Mouse (Mus musculus) heart, postnatal 10 days (tissue): ENCODE measurements around the gene Mpp4. TPM values are rescaled to one million over a fixed set of nuclear protein-coding genes. Genes with fewer than 3 reads are reported as not detected.

ENCODE experiments used
- DNase-seq, 2 experiments: peaks; one replicate each; pipeline ENCODE4 v3.0.0; 2021
- intact Hi-C: fragments of 180-260 bp; cut with DNase I; formaldehyde crosslinking; loops from one replicate; pipeline ENCODE4 v1.15.1; 2025
- total RNA-seq, 2 experiments: library from RNA; stranded (reverse); gene quantifications; 2 replicates each; pipeline ENCODE4 v1.2.3; 2021

Mpp4 gene
- total RNA-seq = under 1 TPM in 1 of 2 experiments, not detected in 1; 0.24 TPM

DNA sequence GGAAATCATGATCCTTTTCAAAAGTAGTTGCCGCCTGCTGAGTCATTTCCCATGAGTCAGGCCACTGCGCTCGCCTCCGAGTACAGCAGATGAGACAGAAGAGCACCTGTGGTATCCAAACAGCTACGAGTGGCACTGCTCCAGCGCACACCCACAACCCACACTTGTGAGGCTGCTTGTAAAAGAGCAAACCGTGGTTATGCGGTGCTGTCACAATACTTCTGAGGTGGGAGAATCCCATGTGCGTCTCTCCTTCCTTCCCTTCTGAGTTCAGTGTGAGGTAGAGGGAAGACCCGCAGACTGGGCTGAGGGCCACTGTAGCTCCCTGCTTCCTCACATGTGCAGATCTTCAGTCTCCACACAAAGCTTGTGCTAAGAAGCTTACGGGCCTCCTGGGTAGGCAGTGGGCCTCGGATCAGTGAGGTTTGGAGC is at the start of gene Mpp4:
Gene Mpp4, minus strand, starts transcription at position 360 of the 432 bp plus-strand sequence.
- intact Hi-C loops = no loop called here

DNA sequence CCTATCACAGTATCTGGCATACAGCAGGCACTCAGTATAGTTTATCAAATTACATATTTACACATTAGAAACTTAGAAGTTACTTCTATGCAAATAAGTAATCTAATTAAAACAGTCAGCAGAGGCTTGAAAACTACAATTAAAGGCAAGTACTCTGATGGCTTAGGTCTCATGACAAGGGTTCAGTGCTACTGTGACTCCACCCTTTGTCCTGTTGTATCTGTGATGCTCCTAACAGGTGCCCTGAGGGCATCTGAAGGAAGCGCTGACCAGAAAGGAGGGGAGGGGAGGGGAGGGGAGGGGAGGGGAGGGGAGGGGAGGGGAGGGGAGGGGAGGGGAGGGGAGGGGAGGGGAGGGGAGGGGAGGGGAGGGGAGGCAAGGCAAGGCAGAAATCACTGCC is 49.8 kb upstream of the Mpp4 start:
- intact Hi-C loops = no loop called here
- DNase-seq = no peak

More for the DNA sequence above, at the start of gene Mpp4:
- DNase-seq = no peak

DNA sequence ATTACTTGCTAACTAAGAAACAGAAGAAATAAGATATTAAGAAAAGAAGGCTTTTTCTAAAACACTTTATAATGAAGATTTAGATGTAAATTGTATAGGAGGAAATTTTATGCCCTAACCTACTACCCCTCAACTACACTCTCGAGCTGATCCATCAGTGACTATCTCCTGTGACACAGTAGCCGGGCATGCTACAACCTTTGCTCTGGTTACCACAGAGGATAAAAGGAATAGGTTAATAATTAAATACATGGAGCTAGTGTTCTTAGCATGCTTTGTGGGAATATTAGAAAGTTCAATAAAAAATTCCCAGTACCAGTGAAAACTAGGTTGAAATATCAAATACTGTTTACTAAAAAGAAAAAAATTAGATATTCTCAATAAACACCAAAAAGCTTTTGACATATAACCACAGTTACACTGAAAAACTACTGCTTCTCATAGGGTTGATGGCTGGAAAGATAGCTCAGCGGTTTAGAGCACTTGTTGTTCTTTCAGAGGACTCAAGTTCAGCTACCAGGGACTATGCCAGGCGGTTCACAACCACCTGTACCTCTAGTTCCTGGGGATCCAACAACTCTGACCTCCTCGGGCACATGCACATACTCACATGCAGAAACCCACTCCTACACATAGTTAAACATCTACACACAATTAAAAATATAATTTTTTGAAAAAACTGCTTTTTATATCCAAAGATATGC is 49.0 kb upstream of the Mpp4 start:
- intact Hi-C loops = no loop called here
- DNase-seq = no peak

DNA sequence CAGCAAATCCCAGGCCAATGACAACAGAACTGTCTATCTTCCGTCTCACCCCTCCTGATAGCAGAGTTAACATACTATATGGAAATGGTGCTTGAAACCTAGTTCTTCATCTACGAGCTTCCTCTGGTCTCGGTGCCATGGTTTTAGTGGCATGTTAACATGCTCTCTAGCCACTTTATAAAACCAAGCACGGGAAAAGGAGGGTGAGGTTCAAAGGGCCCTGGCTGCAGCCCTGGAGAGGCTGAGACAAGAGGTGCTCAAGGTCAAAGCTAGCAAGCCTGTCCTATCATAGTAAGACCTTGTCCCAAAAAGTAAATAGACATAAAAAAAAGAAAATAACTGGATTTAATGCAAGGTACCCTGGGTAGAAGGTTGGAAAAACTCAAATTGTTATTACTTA is 48.5 kb upstream of the Mpp4 start:
- DNase-seq = no peak
- intact Hi-C loops = no loop called here

DNA sequence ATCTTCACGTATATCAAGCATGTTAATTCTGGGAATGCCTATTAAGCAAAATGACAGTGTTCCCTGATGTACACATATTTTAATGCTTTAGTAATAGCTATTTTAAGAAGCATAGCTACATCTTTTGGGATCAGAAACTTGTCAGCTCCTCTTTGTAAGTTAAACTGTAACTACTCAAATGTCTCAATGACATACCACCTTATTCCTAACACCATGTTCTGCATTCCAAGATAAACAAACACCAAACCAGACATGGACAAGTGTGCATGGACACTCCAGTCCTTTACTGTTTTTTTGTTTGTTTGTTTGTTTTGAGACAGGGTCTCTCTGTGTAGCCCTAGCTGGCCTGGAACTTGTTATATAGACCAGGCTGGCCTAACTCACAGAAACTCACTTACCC is 45.1 kb upstream of the Mpp4 start:
- intact Hi-C loops = no loop called here

DNA sequence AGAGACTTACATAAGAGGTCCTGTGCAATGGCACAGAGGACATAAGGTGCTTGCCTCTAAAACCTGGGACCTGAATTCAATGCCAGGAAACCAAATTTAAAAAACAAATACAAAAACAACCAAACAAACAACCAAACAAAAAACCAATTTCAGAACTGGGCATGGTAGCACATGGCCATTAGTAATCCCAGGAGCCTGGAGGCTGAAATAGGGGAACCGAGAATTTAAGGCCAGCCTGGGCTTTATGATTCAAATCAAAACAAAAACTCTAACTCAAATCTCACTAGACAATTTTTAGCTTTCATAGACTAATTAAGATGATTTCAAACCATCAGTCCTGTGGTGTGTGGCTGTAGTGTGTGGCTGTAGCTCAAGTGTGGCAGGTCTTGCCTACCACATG is 41.3 kb upstream of the Mpp4 start:
- DNase-seq = no peak
- intact Hi-C loops = no loop called here

More for the DNA sequence above, 45.1 kb upstream of the Mpp4 start:
- DNase-seq = no peak

DNA sequence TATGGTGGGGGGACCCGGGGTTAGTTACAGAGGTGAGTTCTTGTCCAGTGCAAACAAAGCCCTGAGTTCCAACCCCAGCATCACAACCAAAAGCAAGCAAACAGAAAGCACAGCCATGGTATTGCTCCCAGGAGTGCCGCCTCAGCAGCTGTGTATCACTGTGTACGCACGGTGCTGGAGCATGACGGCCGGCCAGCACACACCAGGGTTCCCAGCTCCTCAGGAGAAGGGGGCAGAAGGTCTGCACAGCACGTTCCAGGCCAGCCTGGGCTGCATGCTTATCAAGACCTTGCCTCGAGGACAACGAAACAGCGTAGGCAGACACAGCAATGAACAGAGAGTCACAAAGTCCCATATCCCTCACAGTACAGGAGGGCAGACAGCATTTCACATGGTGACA is 39.2 kb upstream of the Mpp4 start:
- intact Hi-C loops = no loop called here

DNA sequence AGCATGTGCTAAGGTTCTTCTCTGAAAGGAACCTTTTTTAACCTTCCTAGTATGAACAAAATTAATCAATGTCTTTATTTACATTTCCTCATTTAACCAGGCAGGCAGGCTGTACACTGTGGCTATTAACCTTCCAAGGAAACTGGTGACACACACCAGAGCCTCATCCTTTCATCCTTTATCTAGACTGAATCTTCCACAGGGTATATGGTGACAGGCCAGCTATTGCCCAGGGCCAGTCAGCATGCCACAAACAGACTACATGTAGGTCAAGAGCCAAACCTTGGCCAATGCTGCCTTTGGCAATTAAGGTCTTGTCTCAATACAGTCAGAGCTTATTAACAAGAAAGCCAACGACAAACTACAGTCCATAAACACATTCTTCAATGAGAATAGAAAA is 38.4 kb upstream of the Mpp4 start:
- no peak for DNase-seq
- intact Hi-C loops = no loop called here

More for the DNA sequence above, 39.2 kb upstream of the Mpp4 start:
- no peak for DNase-seq

DNA sequence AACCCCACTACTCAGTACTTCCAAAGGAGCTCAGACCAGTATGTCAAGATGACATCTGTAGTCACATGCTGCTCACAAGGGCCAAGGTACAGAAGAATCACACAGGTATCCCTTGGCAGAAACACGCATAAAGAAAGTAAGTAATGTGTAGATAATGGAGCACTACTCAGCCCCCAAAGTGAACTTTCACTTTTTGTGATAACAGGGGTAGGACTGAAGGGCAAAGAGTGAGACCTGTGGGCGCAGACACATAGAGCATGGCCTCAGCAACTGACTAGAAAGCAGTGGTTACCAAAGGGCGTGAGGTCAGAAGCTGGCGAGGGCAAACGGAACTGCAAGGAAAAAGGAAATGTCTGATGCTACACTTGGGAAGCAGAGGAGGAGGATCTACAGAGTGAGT is 37.8 kb upstream of the Mpp4 start:
- intact Hi-C loops = no loop called here

DNA sequence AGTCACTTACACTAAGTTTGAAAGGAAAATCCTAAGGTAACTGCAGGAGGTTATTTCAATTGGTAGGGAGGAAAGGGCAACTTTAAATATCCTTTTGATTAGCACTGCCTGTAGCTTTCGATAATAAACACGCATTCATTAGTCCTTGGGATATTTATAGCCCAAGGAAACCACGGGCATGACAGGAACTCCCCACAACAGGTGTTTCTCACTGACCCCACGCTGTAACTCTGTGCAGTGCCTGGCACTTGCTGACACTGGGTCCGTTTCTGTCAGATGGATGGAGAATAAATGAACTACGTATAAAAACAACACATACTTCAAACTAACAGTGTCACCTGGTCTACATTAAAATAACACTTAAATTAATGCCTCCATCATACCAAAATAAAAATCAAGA is 31.8 kb upstream of the Mpp4 start:
- intact Hi-C loops = no loop called here
- DNase-seq = no peak

More for the DNA sequence above, 37.8 kb upstream of the Mpp4 start:
- no peak for DNase-seq

DNA sequence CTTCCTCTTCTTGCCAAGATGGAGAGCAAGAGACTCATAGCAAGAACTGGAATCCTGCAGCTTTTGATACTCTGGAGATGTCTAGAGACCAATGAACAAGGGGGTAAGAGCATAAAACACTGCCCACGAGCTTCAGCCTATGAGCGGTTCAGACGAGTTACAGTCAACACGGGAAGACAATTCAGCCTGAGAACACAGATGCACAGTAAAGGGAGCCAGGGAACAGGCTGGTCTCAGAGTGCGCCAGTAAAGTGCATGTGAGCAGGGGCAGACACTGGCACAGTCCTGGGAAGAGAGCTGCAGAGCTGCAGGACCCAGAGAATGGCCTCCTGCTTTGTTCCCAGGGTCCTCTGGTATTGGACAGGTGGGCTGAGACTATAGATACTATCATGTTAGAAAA is 24.6 kb upstream of the Mpp4 start:
- intact Hi-C loops = no loop called here
- no peak for DNase-seq

DNA sequence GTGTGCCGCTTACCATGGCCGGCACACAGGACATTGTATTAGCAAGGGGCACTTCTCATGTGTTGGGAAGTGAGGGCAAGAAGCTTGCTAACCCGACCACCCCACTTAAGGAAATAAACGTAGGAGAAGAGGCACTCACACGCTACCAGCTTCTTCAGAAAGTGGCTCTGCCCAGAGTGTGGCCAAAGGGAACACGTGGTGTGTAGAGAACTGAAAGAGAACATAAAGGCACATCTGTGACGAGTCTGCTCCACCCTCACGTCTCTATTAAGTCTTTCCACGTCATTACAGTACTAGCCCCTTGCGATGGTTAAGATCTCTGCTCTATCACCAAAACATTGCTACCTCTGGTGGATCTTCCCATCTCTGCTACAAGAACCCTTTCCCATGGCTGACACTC is 23.1 kb upstream of the Mpp4 start:
- DNase-seq = no peak
- intact Hi-C loops = no loop called here

DNA sequence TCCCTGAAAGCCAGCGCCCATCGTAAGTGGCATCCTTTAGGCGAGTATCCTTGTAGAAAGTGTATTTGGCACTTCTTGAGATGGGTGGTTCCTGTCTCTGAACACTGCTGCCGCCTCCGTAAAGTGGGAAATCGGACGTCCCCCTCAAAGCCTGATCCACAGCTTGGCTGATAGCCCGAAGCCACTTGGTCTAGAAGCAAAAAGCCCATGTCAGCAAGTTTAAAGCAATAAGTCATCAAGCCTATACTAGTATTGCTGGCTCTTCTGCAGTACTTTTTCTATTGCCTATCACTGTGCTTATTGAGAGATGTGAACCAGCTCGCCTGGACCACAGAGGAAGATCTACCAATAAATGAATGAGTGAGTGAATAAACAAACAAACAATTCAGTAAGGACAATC is 22.2 kb upstream of the Mpp4 start:
- no peak for DNase-seq
- intact Hi-C loops = no loop called here

DNA sequence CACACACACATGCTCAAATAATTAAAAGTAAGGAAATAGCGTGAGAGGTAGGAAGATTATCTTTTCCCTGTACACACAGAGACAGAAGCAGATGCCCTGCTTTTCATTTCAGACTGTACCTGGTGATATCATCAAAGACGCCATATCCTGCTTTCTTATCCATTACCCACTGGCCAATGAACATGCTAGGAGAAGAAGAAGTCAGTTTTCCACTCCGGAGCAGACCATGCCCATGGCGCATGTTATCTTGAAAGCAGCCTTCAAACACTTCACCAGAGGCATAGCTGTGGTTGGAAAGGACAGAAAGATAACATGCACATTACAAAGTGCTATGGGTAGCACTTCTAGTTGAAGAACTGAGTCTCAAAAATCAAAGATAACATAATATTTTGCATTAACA is 19.9 kb upstream of the Mpp4 start:
- intact Hi-C loops = no loop called here

DNA sequence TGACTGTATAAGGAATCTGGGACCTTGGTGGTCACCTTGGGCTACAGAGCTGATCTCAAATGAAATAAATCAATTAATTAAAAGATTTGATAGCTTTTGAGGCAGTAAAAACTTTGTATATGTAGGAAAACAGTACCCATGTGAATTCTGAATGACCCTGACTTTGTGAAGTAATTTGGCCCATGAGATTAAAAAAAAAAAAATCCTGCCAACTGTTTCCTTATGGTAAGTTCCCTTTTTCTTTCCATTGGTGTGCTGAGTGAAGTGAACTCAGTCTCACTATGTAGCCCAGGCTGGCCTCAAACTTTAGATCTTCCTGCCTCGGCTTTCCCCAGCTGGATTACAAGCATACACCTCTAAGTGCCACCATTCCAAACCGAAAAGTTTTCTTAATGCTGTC is 19.2 kb upstream of the Mpp4 start:
- intact Hi-C loops = no loop called here
- DNase-seq = no peak

More for the DNA sequence above, 19.9 kb upstream of the Mpp4 start:
- no peak for DNase-seq

DNA sequence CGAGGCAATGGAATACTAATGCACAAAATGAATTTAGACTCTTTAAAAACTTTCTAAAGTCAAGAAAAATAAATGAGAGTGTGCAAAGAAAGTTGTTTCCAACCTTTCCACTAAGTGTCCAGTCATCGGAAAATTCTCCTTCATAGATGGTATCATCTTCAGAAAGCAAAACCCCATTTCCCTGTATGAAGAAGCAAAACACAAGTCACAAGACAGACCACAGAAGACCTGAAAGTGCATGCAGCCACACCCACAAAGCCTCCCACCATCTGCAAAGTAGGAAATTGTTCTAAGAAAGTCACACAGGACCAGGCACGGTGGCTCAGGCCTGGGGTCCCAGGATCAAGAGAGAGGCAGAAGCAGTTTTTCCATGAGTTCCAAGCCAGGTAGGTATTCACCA is 16.8 kb upstream of the Mpp4 start:
- intact Hi-C loops = no loop called here
- no peak for DNase-seq

DNA sequence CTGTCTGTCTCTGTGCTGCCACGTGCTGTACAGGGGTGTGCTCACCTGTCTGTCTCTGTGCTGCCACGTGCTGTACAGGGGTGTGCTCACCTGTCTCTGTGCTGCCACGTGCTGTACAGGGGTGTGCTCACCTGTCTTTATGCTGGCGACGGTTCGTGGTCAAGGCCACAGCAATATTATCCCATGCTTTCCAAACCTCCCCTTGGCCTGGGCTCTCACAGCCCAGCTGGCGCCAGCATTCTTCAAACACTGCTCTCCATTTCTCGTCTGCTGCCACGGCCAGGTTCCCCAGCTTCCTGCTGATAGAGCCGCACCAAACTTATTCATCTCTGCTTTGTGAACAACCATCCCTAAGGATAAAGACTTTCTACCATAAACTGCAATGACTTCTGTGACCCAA is 15.2 kb upstream of the Mpp4 start:
- no peak for DNase-seq
- intact Hi-C loops = no loop called here

DNA sequence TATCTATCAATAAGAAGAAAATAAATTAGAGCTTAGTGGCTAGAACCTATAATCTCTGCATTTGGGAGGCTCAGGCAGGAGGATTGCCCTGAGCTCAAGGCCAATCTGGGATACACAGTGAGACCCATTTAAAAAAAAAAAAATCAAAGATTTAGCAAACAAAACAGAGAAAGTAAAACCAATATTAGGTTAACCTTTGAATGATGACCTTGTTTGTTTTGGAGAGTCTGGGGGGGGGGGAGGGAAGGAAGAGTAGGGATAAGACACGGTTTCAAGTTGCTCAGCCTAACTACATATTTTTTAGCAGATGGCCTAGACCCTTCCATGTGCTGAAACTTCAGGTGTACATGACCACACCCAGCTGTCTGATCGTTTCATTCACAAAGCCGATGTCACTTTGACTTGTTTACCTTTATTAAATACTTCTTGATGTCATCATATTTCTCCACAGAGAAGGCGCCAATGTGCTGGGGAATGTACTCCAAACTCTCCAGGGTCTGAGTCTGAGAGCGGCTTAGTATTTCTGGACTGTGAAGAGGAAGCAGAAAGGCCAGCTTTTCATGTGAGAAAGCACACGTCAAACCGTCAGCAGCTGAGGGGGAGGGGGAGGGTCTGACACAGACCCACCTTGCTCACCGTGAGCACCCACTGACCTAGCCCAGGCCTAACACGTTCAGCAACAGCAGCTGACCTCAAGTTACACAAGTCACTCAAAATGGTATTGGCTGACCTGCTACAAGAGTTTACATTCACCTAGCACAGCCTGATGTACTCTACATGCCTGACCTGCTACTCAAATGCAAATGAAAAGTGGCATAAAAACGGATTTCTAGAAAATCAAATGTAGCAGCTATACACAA is 11.6 kb upstream of the Mpp4 start:
- intact Hi-C loops = no loop called here
- no peak for DNase-seq

DNA sequence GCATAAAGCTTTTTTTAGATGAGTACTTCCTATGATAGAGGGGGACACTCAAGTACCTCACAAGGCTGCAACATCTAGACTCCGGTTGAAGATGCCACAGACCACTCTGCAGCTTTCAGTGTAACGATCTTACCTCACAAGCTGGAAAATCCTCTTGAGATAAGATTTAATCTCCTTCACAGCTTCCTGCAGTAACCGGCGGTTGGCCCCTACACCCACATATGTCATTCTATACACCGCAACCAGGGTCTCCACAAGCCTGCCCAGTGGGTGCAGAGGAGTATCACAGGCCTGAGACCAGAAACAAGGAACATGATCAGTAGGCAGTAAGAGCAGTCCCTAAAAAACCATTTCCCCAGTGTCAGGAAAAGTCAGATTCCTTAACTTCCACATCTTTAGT is 9.8 kb upstream of the Mpp4 start:
- intact Hi-C loops = no loop called here
- DNase-seq = no peak

DNA sequence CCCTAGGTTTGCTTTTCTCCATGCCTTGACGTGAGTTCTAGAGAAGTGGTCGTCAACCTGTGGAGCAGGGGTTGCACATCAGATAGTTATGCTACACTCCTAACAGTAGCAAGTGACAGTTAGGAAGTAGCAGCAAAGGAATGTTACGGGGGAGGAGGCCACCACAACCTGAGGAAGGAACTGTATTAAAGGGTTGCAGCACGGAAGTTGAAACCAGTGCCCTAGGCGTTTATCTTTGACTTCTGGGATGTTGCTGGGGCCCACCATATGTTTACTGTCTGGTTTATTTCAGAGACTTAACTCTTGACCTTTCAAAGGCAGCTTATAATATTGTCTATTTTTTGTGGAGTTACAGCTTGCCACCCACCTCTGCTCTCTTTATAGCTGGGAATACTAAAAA is 8.7 kb upstream of the Mpp4 start:
- DNase-seq = no peak
- intact Hi-C loops = no loop called here

DNA sequence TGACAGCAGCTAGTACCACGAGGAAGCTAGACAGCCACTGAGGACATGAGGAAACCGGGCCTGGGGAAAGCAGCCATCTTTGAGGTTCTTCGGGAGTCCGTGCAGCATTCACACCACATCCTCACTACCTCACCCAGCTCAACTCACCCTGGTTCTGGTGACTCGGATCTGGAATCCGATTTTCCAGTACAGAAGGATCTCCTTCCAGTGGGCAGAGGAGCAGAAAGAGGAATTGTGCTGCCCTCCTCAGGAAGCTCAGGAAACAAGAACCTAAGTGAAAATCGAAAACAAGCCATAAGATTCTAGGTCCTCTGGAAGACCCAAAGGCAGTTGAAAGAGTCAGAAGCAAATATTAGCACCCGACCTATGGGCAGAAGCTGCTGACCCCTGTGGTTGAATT is 7.1 kb upstream of the Mpp4 start:
- no peak for DNase-seq
- intact Hi-C loops = no loop called here

DNA sequence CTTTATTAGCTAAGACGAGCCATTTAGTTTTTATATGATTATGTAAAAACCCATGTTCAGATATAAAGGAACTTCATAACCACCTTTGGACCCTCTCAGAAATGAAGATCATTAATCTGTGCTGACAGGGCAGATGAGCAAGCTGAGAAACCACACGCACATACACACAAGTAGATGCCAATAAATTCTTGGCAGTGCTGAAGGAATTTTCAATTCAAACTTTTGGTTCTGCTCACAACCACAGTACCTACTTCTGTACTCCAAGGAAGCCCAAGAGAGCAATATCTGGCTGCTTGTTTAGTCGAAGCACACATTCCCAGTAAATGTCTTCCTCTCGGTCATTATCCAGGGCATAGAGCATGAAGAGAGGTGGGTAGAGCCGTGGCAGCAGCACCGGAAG is 6.4 kb upstream of the Mpp4 start:
- intact Hi-C loops = no loop called here
- no peak for DNase-seq
